Mouse (Mus musculus) E14TG2a.4 (cell line): ENCODE data around the gene Fkbp1a.

ENCODE experiments used
- CTCF ChIP-seq: conservative IDR thresholded peaks from 2 replicates; pipeline ENCODE4 v1.5.1; 2014; ENCODE audit warnings: low read length
- NANOG ChIP-seq: IDR thresholded peaks from 2 replicates; pipeline ENCODE4 v1.6.1; 2014; ENCODE audit warnings: borderline replicate concordance, low read length, mixed read lengths
- POU5F1 ChIP-seq: IDR thresholded peaks from 2 replicates; pipeline ENCODE4 v1.6.1; 2014; ENCODE audit warnings: low read length, borderline replicate concordance

DNA sequence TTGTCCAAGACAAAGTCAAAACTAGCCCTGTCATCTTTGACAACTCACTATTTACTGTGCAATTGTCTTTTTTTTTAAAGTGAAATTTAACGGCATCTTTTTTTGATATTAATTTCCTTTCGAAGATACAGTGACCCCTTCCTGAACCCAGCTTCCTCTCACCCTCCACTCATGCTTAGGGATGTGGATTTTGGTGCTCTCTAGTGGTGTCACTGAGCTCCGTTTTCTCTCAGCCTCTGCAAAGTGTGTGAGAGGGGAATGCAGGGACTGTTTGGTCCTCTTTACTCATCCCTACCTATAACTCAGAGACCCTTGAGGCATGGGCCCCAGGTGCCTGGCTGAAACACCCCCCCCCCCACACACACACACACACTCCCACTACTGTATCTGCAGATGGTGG, 43.7 kb downstream of the Fkbp1a start:
- TF ChIP-seq CTCF: no peak
- no peak for TF ChIP-seq POU5F1
- no peak for TF ChIP-seq NANOG
